Mouse (Mus musculus): ENCODE results near the gene Kat2a. TPM values are rescaled to one million over a fixed set of nuclear protein-coding genes. Genes with fewer than 3 reads are reported as not detected.
A peak's percentile ranks its signal among the peaks of the same experiment; 100 is the strongest.
"Not testable (repeated sequence)": the region's sequence is repeated elsewhere in the genome, so short reads cannot be mapped to it uniquely, and the experiment has no call there.

Kat2a gene
- polyA plus RNA-seq, 1 experiment from 2014 or later = 65.7 TPM

GRCm38 (mm10) chr11:100685371-100685770 is 26.9 kb downstream of the Kat2a start:
- Histone ChIP-seq H3K9me3 (no peaks in the 10 kb centered on the region), H3K4me3 (no peak overlapping the region), H3K4me2 (replicated peaks) (no peak overlapping the region), H3K9ac (replicated peaks) (no peak overlapping the region), H3K36me3 (no peaks in the 10 kb centered on the region), H3K27ac (replicated peaks) (no peak overlapping the region), H3K27me3 (0 out of 2 replicates have a peak, but pooled peaks cover under 1% of the 10 kb centered on the region), H3K4me1 (no peaks in the 10 kb centered on the region)
- ATAC-seq (ENCODE audit: low FRiP score, low read depth) = no peak
- 89% methylated on average over 3 of the region's 3 CpGs for WGBS

DNA sequence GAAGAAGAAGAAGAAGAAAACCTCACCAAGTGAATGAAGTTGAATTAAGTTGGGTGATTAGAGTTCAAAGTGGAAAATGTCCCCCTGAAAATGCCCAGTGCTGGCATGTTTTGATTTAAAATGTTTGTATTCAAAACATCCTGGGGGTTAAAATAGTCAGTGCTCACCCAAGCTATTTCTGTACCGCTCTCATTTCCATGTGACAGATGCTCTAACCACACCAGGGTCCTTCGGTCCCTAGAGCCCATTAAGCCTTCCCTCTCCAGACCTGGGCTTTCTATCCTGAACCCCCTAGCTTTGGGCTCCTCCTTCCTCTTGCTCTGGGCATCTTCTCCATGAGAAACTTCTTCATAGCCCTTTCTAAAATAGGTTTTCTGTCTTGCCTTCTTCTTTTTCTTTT is 28.2 kb downstream of the Kat2a start:
- no peaks in the 10 kb centered on the region for H3K9me3 ChIP-seq
- no peak overlapping the region for H3K4me3 ChIP-seq
- ATAC-seq (ENCODE audit: low FRiP score, low read depth) = no peak
- no peaks in the 10 kb centered on the region for H3K4me1 ChIP-seq
- H3K36me3 ChIP-seq = no peaks in the 10 kb centered on the region
- H3K4me2 ChIP-seq (replicated peaks) = no peak overlapping the region
- 71% methylated on average over 2 of the region's 2 CpGs for WGBS
- no peaks in the 10 kb centered on the region for H3K27me3 ChIP-seq
- no peak overlapping the region for H3K27ac ChIP-seq (replicated peaks)
- no peak overlapping the region for H3K9ac ChIP-seq (replicated peaks)

DNA sequence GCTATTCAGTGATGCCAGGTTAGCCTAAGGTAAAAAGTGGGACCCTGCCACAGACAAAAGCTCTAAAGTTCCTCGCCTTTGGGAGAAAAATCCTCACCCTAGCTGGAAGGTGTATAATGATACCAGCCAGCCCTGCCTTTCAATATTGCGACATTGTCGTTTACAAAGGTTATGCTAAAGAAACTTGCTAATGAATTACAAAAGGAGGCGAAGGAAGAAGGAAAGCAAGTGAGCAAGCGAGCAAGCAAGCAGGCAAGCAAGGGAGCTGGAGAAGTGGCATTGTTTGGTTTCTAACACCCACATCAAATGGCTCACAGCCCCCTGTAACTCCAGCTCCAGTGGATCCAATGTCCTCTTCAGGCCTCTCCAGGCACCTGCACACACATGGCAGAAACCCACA is 29.7 kb downstream of the Kat2a start:
- Histone ChIP-seq H3K9me3 (no peaks in the 10 kb centered on the region), H3K4me3 (no peak overlapping the region), H3K27ac (replicated peaks) (no peak overlapping the region), H3K36me3 (no peaks in the 10 kb centered on the region), H3K4me1 (no peaks in the 10 kb centered on the region), H3K4me2 (replicated peaks) (no peak overlapping the region), H3K27me3 (no peaks in the 10 kb centered on the region), H3K9ac (replicated peaks) (no peak overlapping the region)
- ATAC-seq (ENCODE audit: low FRiP score, low read depth) = no peak
- 72% methylated on average over 5 of the region's 5 CpGs for WGBS

- Histone ChIP-seq H3K9me3 (no peaks in the 10 kb centered on the region), H3K4me1 (no peaks in the 10 kb centered on the region), H3K9ac (replicated peaks) (no peak overlapping the region), H3K27me3 (no peaks in the 10 kb centered on the region), H3K4me3 (no peak overlapping the region), H3K36me3 (no peaks in the 10 kb centered on the region), H3K4me2 (replicated peaks) (no peak overlapping the region), H3K27ac (replicated peaks) (no peak overlapping the region)
- 78% methylated on average over 5 of the region's 5 CpGs for WGBS
- ATAC-seq (ENCODE audit: low FRiP score, low read depth) = no peak
Observed at GRCm38 (mm10) chr11:100681826-100682225, 30.4 kb downstream of the Kat2a start.

- Histone ChIP-seq H3K36me3 (no peaks in the 10 kb centered on the region), H3K4me2 (replicated peaks) (no peak overlapping the region), H3K9ac (replicated peaks) (no peak overlapping the region), H3K4me1 (peaks cover 7% of the 10 kb centered on the region), H3K27me3 (peaks cover 17% of the 10 kb centered on the region), H3K9me3 (no peaks in the 10 kb centered on the region), H3K4me3 (no peak overlapping the region), H3K27ac (replicated peaks) (no peak overlapping the region)
- WGBS = 53% methylated on average over 7 of the region's 7 CpGs
- ATAC-seq (ENCODE audit: low FRiP score, low read depth) = no peak
Observed at GRCm38 (mm10) chr11:100677810-100678209, 34.5 kb downstream of the Kat2a start.

DNA sequence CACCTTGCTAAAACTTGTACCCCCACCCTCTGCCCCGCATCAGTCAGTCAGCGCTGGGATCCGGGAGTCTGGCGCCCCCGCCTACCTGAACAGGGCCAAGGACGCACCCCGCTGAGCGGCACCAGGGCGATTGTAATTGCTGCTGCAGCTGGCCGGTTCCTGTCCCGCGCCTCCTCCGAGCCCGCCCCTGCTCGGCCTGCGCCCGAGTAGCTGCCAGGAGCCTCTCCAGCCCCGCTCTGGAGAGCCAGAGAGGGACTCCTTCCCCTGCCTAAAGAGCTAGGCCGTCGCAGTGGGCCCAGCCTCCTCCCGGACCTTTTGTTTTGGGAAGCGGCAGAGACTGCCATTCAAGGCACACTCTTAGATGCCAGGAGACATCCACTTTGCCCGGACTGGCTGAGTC is 39.1 kb downstream of the Kat2a start:
- peak overlapping the region; percentile 44 for H3K4me2 ChIP-seq (replicated peaks)

GRCm38 (mm10) chr11:100671956-100672355 is 40.3 kb downstream of the Kat2a start:
- Histone ChIP-seq H3K4me1 (peaks cover 7% of the 10 kb centered on the region), H3K9me3 (no peaks in the 10 kb centered on the region), H3K36me3 (no peaks in the 10 kb centered on the region), H3K4me3 (no peak overlapping the region), H3K27me3 (peaks cover 27% of the 10 kb centered on the region), H3K4me2 (replicated peaks) (no peak overlapping the region), H3K27ac (replicated peaks) (no peak overlapping the region), H3K9ac (replicated peaks) (no peak overlapping the region)
- 93% methylated on average over 2 of the region's 2 CpGs for WGBS
- no peak for ATAC-seq (ENCODE audit: low FRiP score, low read depth)

More for the DNA sequence above, 39.1 kb downstream of the Kat2a start:
- Histone ChIP-seq H3K4me1 (peaks cover 7% of the 10 kb centered on the region), H3K36me3 (no peaks in the 10 kb centered on the region), H3K9me3 (no peaks in the 10 kb centered on the region), H3K27me3 (peaks cover 27% of the 10 kb centered on the region), H3K9ac (replicated peaks) (peak overlapping the region; percentile 37; the same call in 1 of the 2 replicates), H3K27ac (replicated peaks) (no peak overlapping the region), H3K4me3 (peak overlapping the region; percentile 12)
- WGBS = under 1% methylated on average over 23 of the region's 23 CpGs
- no peak for ATAC-seq (ENCODE audit: low FRiP score, low read depth)

- Histone ChIP-seq H3K4me2 (replicated peaks) (no peak overlapping the region), H3K36me3 (no peaks in the 10 kb centered on the region), H3K4me3 (no peak overlapping the region), H3K9ac (replicated peaks) (no peak overlapping the region), H3K27me3 (peaks cover 27% of the 10 kb centered on the region), H3K27ac (replicated peaks) (no peak overlapping the region), H3K4me1 (peaks cover 7% of the 10 kb centered on the region), H3K9me3 (no peaks in the 10 kb centered on the region)
- 83% methylated on average over 1 of the region's 1 CpGs for WGBS
- ATAC-seq (ENCODE audit: low FRiP score, low read depth) = no peak
Observed at GRCm38 (mm10) chr11:100671049-100671448, 41.2 kb downstream of the Kat2a start.

DNA sequence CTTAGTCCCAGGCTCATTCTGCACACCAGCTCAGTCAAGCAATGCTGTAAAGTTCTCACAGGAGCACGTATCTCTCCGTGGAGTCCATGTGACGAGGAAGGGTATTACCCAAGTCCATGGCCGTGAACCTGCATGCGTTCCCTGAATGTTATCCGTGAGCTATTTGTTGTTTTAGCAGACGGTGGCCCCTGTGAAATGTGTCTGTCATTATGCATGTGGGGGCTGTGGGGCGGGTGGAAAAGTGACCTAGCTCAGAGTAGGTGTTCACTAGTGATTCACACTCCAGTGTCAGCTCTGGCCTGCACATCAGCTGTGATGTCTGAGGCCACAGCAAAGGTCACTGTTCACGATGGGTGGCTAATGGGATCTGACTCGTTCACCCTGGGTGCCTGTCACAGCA is 52.5 kb downstream of the Kat2a start:
- Histone ChIP-seq H3K27me3 (no peaks in the 10 kb centered on the region), H3K4me3 (no peak overlapping the region), H3K4me2 (replicated peaks) (no peak overlapping the region), H3K27ac (replicated peaks) (no peak overlapping the region), H3K36me3 (no peaks in the 10 kb centered on the region), H3K9ac (replicated peaks) (no peak overlapping the region), H3K9me3 (no peaks in the 10 kb centered on the region), H3K4me1 (peaks cover 6% of the 10 kb centered on the region; the same call in 1 of the 2 replicates)
- no peak for ATAC-seq (ENCODE audit: low FRiP score, low read depth)
- WGBS = 79% methylated on average over 10 of the region's 10 CpGs

GRCm38 (mm10) chr11:100656458-100656857 is 55.8 kb downstream of the Kat2a start:
- Histone ChIP-seq H3K4me3 (no peak overlapping the region), H3K4me1 (peaks cover 6% of the 10 kb centered on the region; the same call in 1 of the 2 replicates), H3K27ac (replicated peaks) (no peak overlapping the region), H3K27me3 (peaks cover 7% of the 10 kb centered on the region), H3K4me2 (replicated peaks) (no peak overlapping the region), H3K36me3 (no peaks in the 10 kb centered on the region), H3K9me3 (no peaks in the 10 kb centered on the region), H3K9ac (replicated peaks) (no peak overlapping the region)
- 13% methylated on average over 6 of the region's 6 CpGs for WGBS
- ATAC-seq (ENCODE audit: low FRiP score, low read depth) = no peak

GRCm38 (mm10) chr11:100655589-100655988 is 56.7 kb downstream of the Kat2a start:
- H3K4me2 ChIP-seq (replicated peaks); H3K4me1 ChIP-seq; H3K27ac ChIP-seq (replicated peaks); H3K36me3 ChIP-seq; ATAC-seq (ENCODE audit: low FRiP score, low read depth); H3K9ac ChIP-seq (replicated peaks); H3K9me3 ChIP-seq; H3K4me3 ChIP-seq: not testable (repeated sequence)
- peaks cover 16% of the 10 kb centered on the region for H3K27me3 ChIP-seq
- WGBS = 64% methylated on average over 3 of the region's 3 CpGs

Data from midbrain, embryonic 12.5 days (tissue).